Mouse (Mus musculus) spleen, adult 2 months (tissue): ENCODE results near the gene Immp2l.

ENCODE experiments used
- CTCF ChIP-seq: fragments of 200-500 bp; IDR thresholded peaks from 2 replicates; pipeline ENCODE4 v1.5.1; 2011; ENCODE audit warnings: mild to moderate bottlenecking, inconsistent platforms; ENCODE audit not compliant: insufficient read depth, insufficient read length, insufficient replicate concordance; ENCODE audit errors: extremely low read depth
- POLR2A ChIP-seq: fragments of 200-500 bp; IDR thresholded peaks from 2 replicates; pipeline ENCODE4 v1.6.1; 2011; ENCODE audit warnings: low read depth, low read length, inconsistent platforms

- TF ChIP-seq CTCF, result no peak
- TF ChIP-seq POLR2A, result no peak
Observed at GRCm38 (mm10) chr12:41241221-41241620, 217.3 kb downstream of the Immp2l start.
